Mouse (Mus musculus) hindlimb bud, embryonic 11.5 days (tissue): Measurements from ENCODE around the gene Tjp1.

ENCODE experiments used
- DNase-seq: peaks from one replicate; pipeline ENCODE4 v3.0.0-alpha.2; 2012; ENCODE audit warnings: low read depth, low spot score; ENCODE audit errors: extremely low spot score

Tjp1 gene

DNA sequence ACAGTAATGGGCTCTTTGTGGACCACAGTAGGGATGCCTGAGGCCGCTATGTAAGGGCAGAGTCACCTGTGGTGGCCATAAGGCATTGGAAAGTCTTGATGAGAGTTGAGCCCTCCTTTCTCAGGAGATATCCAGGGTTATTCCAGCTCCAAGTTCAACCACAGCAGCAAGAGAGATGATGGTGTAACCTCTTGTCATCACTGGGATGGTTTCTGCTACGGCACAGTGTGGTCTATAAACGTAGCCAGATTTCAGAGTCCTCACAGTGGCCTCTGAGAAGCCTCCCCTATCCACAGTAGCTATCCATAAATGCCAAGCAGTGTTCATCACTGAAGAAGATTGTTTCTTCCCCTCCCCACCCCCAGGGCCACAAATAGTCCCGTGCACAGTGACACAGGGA, 251.8 kb downstream of the Tjp1 start:
- DNase-seq, result no peak

DNA sequence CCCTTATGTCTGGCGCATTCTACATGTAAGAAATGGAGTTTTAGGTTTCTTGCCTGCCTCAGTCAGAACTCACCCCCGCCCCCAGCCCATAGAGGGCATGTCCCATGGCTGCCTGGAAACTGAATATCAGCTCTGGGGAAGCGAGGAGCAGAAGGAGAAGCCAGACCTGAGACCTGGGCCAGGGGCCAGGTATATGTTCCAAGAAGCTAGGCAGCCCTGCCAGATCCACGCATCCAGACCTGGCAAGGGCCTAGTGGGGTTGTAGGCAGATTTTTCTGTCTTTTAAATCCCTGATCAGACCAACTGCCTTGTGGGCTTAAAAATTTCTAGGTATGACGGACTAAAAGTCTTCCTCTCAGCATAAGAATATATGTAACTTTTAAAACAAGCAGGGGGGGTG, 253.4 kb downstream of the Tjp1 start:
- DNase-seq, result no peak

GRCm38 (mm10) chr7:65249656-65250055, 277.9 kb downstream of the Tjp1 start:
- DNase-seq, result no peak
